Mouse (Mus musculus) stomach, postnatal 0 days (tissue): ENCODE data around the gene Fignl1. TPM values are rescaled to one million over a fixed set of nuclear protein-coding genes. Genes with fewer than 3 reads are reported as not detected.

ENCODE experiments used
- ATAC-seq: fragments of 200-750 bp; cut with Nextera tagmentation; 2 replicates; pipeline ENCODE4 v1.8.0; 2017; ENCODE audit not compliant: low FRiP score, low TSS enrichment
- DNase-seq: peaks from one replicate; pipeline ENCODE4 v3.0.0-alpha.2; 2016; ENCODE audit warnings: low spot score
- H3K27ac ChIP-seq: fragments of 300-500 bp; sonication (generic); replicated peaks from 2 replicates; pipeline ENCODE4 v1.5.1; 2014; ENCODE audit warnings: mild to moderate bottlenecking, control low read depth
- H3K27me3 ChIP-seq: fragments of 300-500 bp; sonication (generic); 2 replicates; pipeline ENCODE4 v1.6.1; 2014; ENCODE audit warnings: low read length; ENCODE audit not compliant: control insufficient read depth, insufficient read depth
- H3K36me3 ChIP-seq: fragments of 300-500 bp; sonication (generic); 2 replicates; pipeline ENCODE4 v1.6.1; 2014; ENCODE audit warnings: low read length, mixed read lengths; ENCODE audit not compliant: control insufficient read depth, insufficient read depth
- H3K4me1 ChIP-seq: fragments of 300-500 bp; sonication (generic); replicated peaks from 2 replicates; pipeline ENCODE4 v1.6.1; 2014; ENCODE audit warnings: antibody characterized with exemption; ENCODE audit not compliant: control insufficient read depth, insufficient read depth
- H3K4me2 ChIP-seq: fragments of 300-500 bp; sonication (generic); replicated peaks from 2 replicates; pipeline ENCODE4 v1.6.1; 2014; ENCODE audit warnings: low read depth, mild to moderate bottlenecking, control low read depth, moderate library complexity
- H3K4me3 ChIP-seq: fragments of 300-500 bp; sonication (generic); 2 replicates; pipeline ENCODE4 v1.5.1; 2014; ENCODE audit warnings: low read depth, low read length, control low read depth
- H3K9ac ChIP-seq: fragments of 300-500 bp; sonication (generic); 2 replicates; pipeline ENCODE4 v1.6.1; 2014; ENCODE audit warnings: mild to moderate bottlenecking, low read length, control low read depth, mixed read lengths
- H3K9me3 ChIP-seq: fragments of 300-500 bp; sonication (generic); 2 replicates; pipeline ENCODE4 v1.6.1; 2016; ENCODE audit warnings: low read length; ENCODE audit not compliant: control insufficient read depth
- CTCF ChIP-seq: IDR thresholded peaks from 2 replicates; pipeline ENCODE4 v1.5.1; 2016; ENCODE audit warnings: antibody characterized with exemption, low read depth, mild to moderate bottlenecking, moderate library complexity
- EP300 ChIP-seq: optimal IDR thresholded peaks from 2 replicates; pipeline ENCODE3; 2016; ENCODE audit warnings: antibody characterized with exemption
- whole genome bisulfite sequencing: fragments of 180-500 bp; shearing (Covaris S2); extraction: QIAGEN DNeasy Blood & Tissue Kit; methylation state at CpG from one replicate; pipeline ENCODE4 v1.1.7; 2014; 5-methylcytosine and 5-hydroxymethylcytosine counted together
- polyA plus RNA-seq: library from polyadenylated mRNA; unstranded; fragments of >200 nt; fragmentation: Nextera tagmentation; extraction: Ambion mirVana; gene quantifications from 2 replicates; pipeline ENCODE4 v1.2.1, GENCODE M21; 2015

Gene Fignl1
- polyA plus RNA-seq, 1 experiment from 2014 or later, result 10.5 TPM

DNA sequence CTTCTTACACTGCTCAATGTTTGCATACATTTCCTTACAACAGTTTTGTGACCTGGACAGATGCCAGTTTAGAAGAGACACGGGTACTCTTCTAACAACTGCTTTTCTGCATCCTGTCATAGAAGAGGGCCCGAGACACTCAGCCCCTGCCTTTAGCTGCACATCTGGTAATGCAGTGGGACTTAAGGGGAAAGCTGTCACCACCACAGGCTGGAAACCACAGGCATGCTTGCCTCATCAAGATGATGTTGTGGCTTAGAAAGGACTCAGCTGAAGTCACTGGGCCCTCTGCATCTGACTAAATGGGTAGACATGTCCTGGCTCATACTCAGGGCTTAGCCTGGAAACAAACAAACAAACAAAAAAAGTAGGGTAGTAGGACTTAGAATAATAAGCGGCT lies 12.0 kb upstream of the Fignl1 start:
- H3K9me3 ChIP-seq, result no peaks in the 10 kb centered on the region
- ATAC-seq, result peak; percentile 15; the same call in 1 of the 2 replicates
- no peak for DNase-seq
- peak overlapping the region; percentile 59 for H3K27ac ChIP-seq
- 44% methylated on average over 3 of the region's 3 CpGs for WGBS
- H3K4me1 ChIP-seq, result no peaks in the 10 kb centered on the region; the same call in 1 of the 2 replicates
- no peak overlapping the region for H3K4me3 ChIP-seq
- no peaks in the 10 kb centered on the region for H3K27me3 ChIP-seq
- no peak overlapping the region for H3K9ac ChIP-seq
- H3K4me2 ChIP-seq, result no peak overlapping the region
- TF ChIP-seq CTCF (no peak), EP300 (no peak)
- H3K36me3 ChIP-seq, result no peaks in the 10 kb centered on the region

DNA sequence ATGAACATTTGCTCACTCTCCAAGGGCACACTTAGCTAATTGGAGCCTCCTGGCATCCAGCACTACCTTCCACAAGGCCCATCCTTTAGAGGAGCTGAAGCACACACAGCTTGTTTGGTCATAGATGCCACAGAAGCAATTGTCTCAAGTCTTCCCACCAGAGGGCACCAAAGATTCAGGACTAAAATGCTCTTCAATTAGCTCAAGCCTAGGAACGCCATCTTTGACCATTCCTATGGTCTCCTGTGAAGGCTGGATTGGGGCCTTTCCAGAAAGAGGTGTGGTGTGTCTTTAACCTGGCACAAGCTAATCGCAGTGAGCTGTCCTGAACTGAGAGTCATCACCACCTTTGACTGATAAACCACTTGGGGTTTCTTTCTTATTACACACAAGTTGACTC lies 11.5 kb upstream of the Fignl1 start:
- Histone ChIP-seq H3K9me3 (no peaks in the 10 kb centered on the region), H3K27ac (peak overlapping the region; percentile 59), H3K4me3 (no peak overlapping the region), H3K9ac (no peak overlapping the region), H3K4me1 (no peaks in the 10 kb centered on the region; the same call in 1 of the 2 replicates), H3K4me2 (no peak overlapping the region), H3K36me3 (no peaks in the 10 kb centered on the region), H3K27me3 (no peaks in the 10 kb centered on the region)
- DNase-seq, result peak; percentile 79
- ATAC-seq, result peak; percentile 71
- 3% methylated on average over 2 of the region's 2 CpGs for WGBS
- TF ChIP-seq EP300 (no peak), CTCF (peak; percentile 98)

DNA sequence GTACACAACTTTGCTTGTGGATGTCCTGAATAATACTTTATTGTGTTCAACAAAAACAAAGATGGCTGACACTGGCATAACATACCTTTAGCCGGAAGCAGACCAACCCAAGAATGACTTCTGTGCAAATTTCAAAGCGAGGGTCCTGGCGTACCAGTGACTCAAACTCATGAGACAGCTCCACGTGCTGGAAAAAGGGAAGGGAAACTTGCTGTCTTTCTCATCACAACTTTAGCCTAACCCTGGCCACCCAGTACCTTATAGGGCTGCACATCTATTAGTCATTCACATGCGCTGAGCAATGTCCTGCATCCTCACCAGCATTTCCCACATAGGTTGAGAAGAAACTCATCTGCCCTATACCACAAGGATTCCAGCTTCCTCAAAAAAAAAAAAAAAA lies 10.4 kb upstream of the Fignl1 start:
- Histone ChIP-seq H3K9ac (no peak overlapping the region), H3K4me2 (no peak overlapping the region), H3K27ac (no peak overlapping the region), H3K36me3 (no peaks in the 10 kb centered on the region), H3K27me3 (no peaks in the 10 kb centered on the region), H3K4me1 (no peaks in the 10 kb centered on the region; the same call in 1 of the 2 replicates), H3K4me3 (no peak overlapping the region), H3K9me3 (no peaks in the 10 kb centered on the region)
- DNase-seq (no peak), ATAC-seq (no peak)
- TF ChIP-seq CTCF (no peak), EP300 (no peak)
- WGBS, result 89% methylated on average over 5 of the region's 5 CpGs

DNA sequence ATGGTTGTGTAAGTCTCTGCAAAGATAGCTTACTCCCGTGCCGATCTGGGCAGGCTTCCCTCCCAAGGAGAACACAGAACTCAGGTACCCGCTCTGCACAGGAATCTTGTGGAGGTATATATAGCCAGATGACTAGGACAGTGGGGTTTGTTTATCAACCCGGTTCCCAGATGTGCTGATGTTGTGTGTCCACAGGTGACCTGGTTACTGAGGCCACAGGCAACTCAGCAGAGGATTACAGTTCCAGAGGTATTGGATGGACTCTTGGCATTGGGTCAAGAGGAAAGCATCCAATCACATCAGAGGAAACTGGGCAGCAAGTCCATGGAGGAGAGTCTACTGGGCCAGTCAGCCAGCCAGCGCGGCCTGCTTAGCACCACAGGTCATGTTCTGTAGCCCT lies 10.0 kb upstream of the Fignl1 start:
- Histone ChIP-seq H3K4me1 (no peaks in the 10 kb centered on the region; the same call in 1 of the 2 replicates), H3K9me3 (no peaks in the 10 kb centered on the region), H3K9ac (no peak overlapping the region), H3K27ac (no peak overlapping the region), H3K4me2 (no peak overlapping the region), H3K4me3 (no peak overlapping the region), H3K27me3 (no peaks in the 10 kb centered on the region), H3K36me3 (no peaks in the 10 kb centered on the region)
- WGBS, result 88% methylated on average over 6 of the region's 6 CpGs
- ATAC-seq (no peak), DNase-seq (no peak)
- TF ChIP-seq EP300 (no peak), CTCF (no peak)

DNA sequence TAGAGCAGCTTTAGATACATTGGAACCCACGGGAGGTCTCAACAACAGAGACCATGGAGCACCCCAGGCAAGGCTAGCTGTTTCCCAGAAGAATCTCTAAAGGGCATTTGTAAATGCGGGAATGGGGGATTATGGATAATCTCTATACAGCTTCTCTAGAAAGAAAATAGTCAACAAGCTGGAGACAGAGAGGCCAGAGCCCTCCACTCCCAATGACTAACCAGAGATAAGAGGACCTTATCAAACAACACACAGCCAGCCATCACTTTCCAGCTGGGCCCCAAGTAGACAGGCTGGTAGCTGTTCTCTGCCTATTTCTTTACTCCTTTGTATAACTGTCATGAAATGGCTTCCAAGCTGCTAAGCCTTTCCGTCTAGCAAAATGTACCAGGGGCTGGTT lies 7.0 kb upstream of the Fignl1 start:
- H3K9me3 ChIP-seq, result no peaks in the 10 kb centered on the region
- H3K27me3 ChIP-seq, result no peaks in the 10 kb centered on the region
- no peak overlapping the region for H3K4me2 ChIP-seq
- no peaks in the 10 kb centered on the region for H3K4me1 ChIP-seq
- 54% methylated on average over 3 of the region's 3 CpGs for WGBS
- H3K36me3 ChIP-seq, result no peaks in the 10 kb centered on the region
- no peak for ATAC-seq
- no peak overlapping the region for H3K4me3 ChIP-seq
- no peak overlapping the region for H3K9ac ChIP-seq
- no peak for TF ChIP-seq CTCF
- no peak for TF ChIP-seq EP300
- no peak for DNase-seq
- H3K27ac ChIP-seq, result no peak overlapping the region

DNA sequence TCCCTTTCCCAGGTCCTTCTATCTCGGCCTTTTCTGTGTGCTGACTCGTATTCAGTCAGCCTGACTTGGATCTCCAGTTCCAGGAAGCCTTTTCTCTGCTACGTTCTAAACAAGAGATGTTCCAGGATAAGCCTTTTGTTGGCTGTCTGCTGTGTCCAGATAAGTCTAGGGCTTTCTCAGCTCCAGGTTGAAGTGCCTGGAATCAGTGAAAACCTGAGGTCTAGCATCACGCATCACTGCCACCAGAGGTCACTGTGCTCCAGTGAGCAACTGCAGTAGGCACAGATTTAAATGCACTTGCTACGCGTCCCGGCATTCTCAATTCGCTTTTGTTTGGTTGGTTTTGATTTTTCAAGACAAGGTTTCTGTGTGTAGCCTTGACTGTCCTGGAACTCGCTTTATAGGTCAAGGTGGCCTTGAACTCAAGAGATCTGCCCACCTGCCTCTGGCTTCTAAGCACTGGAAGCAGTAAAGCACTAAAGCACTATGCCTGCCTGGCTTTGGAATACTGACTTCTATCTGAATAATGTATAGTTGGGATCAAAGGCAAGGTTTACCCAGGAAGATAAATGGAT lies 3.2 kb upstream of the Fignl1 start:
- no peak for TF ChIP-seq EP300
- TF ChIP-seq CTCF, result peak; percentile 96
- H3K9me3 ChIP-seq, result no peaks in the 10 kb centered on the region
- H3K4me2 ChIP-seq, result peak overlapping the region; percentile 44
- no peaks in the 10 kb centered on the region for H3K4me1 ChIP-seq
- no peaks in the 10 kb centered on the region for H3K27me3 ChIP-seq
- H3K4me3 ChIP-seq, result no peak overlapping the region
- ATAC-seq (0 out of 2 replicates have a peak, but pooled peaks have one; percentile 24), DNase-seq (peak; percentile 81)
- no peak overlapping the region for H3K9ac ChIP-seq
- H3K27ac ChIP-seq, result no peak overlapping the region
- H3K36me3 ChIP-seq, result no peaks in the 10 kb centered on the region
- 21% methylated on average over 9 of the region's 9 CpGs for WGBS
